Mouse (Mus musculus) stomach, postnatal 0 days (tissue): Measurements from ENCODE around the gene Mms19. TPM values are rescaled to one million over a fixed set of nuclear protein-coding genes. Genes with fewer than 3 reads are reported as not detected.
A peak's percentile ranks its signal among the peaks of the same experiment; 100 is the strongest.

Source experiments
- ATAC-seq: fragments of 200-750 bp; cut with Nextera tagmentation; 2 replicates; pipeline ENCODE4 v1.8.0; 2017; ENCODE audit not compliant: low FRiP score, low TSS enrichment
- DNase-seq: peaks from one replicate; pipeline ENCODE4 v3.0.0-alpha.2; 2016; ENCODE audit warnings: low spot score
- H3K27ac ChIP-seq: fragments of 300-500 bp; sonication (generic); replicated peaks from 2 replicates; pipeline ENCODE4 v1.5.1; 2014; ENCODE audit warnings: mild to moderate bottlenecking, control low read depth
- H3K27me3 ChIP-seq: fragments of 300-500 bp; sonication (generic); 2 replicates; pipeline ENCODE4 v1.6.1; 2014; ENCODE audit warnings: low read length; ENCODE audit not compliant: control insufficient read depth, insufficient read depth
- H3K36me3 ChIP-seq: fragments of 300-500 bp; sonication (generic); 2 replicates; pipeline ENCODE4 v1.6.1; 2014; ENCODE audit warnings: low read length, mixed read lengths; ENCODE audit not compliant: control insufficient read depth, insufficient read depth
- H3K4me1 ChIP-seq: fragments of 300-500 bp; sonication (generic); replicated peaks from 2 replicates; pipeline ENCODE4 v1.6.1; 2014; ENCODE audit warnings: antibody characterized with exemption; ENCODE audit not compliant: control insufficient read depth, insufficient read depth
- H3K4me2 ChIP-seq: fragments of 300-500 bp; sonication (generic); replicated peaks from 2 replicates; pipeline ENCODE4 v1.6.1; 2014; ENCODE audit warnings: low read depth, mild to moderate bottlenecking, control low read depth, moderate library complexity
- H3K4me3 ChIP-seq: fragments of 300-500 bp; sonication (generic); 2 replicates; pipeline ENCODE4 v1.5.1; 2014; ENCODE audit warnings: low read depth, low read length, control low read depth
- H3K9ac ChIP-seq: fragments of 300-500 bp; sonication (generic); 2 replicates; pipeline ENCODE4 v1.6.1; 2014; ENCODE audit warnings: mild to moderate bottlenecking, low read length, control low read depth, mixed read lengths
- H3K9me3 ChIP-seq: fragments of 300-500 bp; sonication (generic); 2 replicates; pipeline ENCODE4 v1.6.1; 2016; ENCODE audit warnings: low read length; ENCODE audit not compliant: control insufficient read depth
- CTCF ChIP-seq: IDR thresholded peaks from 2 replicates; pipeline ENCODE4 v1.5.1; 2016; ENCODE audit warnings: antibody characterized with exemption, low read depth, mild to moderate bottlenecking, moderate library complexity
- EP300 ChIP-seq: optimal IDR thresholded peaks from 2 replicates; pipeline ENCODE3; 2016; ENCODE audit warnings: antibody characterized with exemption
- WGBS: fragments of 180-500 bp; shearing (Covaris S2); extraction: QIAGEN DNeasy Blood & Tissue Kit; methylation state at CpG from one replicate; pipeline ENCODE4 v1.1.7; 2014; 5-methylcytosine and 5-hydroxymethylcytosine counted together
- polyA plus RNA-seq: library from polyadenylated mRNA; unstranded; fragments of >200 nt; fragmentation: Nextera tagmentation; extraction: Ambion mirVana; gene quantifications from 2 replicates; pipeline ENCODE4 v1.2.1, GENCODE M21; 2015

The Mms19 gene
- polyA plus RNA-seq, 1 experiment from 2014 or later = 10.2 TPM

DNA sequence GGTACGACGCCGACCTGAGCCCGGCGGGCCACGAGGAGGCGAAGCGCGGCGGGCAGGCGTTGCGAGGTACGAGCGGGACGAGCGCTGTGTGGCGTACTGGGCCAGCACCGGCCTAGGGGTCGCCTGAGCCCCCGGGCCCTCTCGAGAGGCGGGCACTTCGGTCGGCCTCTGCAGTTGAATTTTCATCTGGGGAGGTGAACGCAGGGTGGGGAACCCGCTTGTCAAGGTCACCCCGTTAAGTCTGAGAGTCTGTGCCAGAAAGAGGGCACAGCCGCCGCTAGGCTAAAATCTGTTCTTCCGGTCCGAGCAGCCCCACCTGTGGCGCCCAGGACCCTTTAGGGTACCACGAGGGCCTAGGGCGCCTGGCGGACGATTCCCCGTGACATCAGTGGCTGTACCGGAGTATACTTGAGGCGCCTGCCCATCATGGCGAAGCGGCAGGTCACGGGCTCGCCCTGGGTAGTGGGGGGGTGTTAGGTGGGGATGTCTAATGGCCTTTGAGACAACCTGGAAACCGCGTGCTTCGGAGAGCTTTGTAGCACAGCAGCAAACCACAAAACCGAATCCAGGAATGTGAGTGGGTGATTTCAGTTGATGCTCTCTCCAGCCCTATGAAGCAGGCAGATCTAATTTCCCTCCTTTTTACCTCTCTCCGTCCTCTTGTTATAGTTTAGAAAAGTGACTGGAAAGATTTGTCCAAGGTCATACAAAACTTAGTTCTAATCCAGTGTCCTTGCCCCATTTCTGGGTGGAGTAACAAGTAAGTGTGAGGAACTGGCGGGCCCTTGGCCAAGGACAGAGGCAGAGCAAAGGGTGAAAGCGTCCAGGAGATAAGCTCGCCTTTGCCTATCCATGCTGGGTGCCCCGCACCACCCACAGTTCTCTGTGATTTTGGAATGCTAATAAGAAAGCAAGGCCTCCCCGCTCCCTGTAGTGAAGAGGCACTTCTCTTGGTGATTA lies 68.6 kb downstream of the Mms19 start:
- H3K27ac ChIP-seq = peak overlapping the region; percentile 69
- DNase-seq (peak; percentile 62), ATAC-seq (peak; percentile 50)
- H3K9ac ChIP-seq = peak overlapping the region; percentile 80
- H3K4me3 ChIP-seq = peak overlapping the region; percentile 76
- peaks cover 10% of the 10 kb centered on the region; the same call in 1 of the 2 replicates for H3K36me3 ChIP-seq
- H3K27me3 ChIP-seq = no peaks in the 10 kb centered on the region
- TF ChIP-seq CTCF = no peak
- TF ChIP-seq EP300 = no peak
- peaks cover 9% of the 10 kb centered on the region; the same call in 1 of the 2 replicates for H3K4me1 ChIP-seq
- under 1% methylated on average over 43 of the region's 53 CpGs for WGBS
- H3K4me2 ChIP-seq = peak overlapping the region; percentile 83
- H3K9me3 ChIP-seq = no peaks in the 10 kb centered on the region

DNA sequence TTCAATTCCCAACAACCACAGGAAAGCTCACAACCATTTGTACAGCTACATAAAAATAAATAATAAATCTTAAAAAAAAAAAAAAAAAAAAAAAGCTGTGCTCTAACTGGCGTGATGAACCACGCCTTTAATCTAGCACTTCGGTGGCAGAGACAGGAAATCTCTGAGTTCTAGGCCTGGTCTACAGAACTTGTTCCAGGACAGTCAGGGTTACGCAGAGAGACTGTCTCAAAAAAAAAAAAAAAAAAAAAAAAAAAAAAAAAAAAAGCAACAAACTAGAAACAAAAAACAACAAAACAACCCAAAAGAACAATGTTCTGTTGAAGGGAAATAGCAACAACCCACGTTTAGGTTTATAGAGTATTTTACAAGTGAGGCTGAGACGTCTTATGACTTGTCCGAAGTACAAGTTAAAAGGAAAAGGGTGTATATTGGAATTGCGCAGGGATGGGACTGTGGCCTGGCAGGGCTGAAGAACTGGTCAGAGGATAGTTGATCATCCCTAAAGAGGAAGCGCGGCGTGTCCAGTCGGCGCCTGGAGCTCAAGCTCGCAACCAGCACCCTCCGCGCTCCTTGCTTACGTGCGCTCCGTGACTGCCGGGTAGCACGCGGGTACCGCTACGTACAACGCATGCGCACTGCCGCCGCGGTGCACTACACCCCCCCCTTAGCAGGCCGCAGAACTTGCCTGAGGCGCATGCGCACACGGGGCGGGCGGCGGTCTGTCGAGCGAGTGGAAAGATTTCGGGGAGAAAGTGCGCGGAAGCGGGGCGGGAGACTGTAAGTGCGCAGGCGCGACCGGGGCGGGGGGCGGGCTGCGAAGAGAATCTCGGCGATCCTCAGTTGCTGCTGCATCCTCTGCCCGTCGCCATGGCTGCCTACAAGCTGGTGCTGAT lies 69.5 kb downstream of the Mms19 start, which contains the start of gene Pgam1:
TSS of gene Pgam1 (plus strand) at position 746 of the 896 bp plus-strand sequence.
- 4% methylated on average over 44 of the region's 54 CpGs for WGBS
- Histone ChIP-seq H3K4me3 (peak within 1 kb of the TSS; percentile 76), H3K9ac (peak within 1 kb of the TSS; percentile 80), H3K27me3 (no peaks in the 10 kb centered on the region), H3K4me1 (peaks cover 9% of the 10 kb centered on the region; the same call in 1 of the 2 replicates), H3K27ac (peak within 1 kb of the TSS; percentile 83), H3K4me2 (peak within 1 kb of the TSS; percentile 83), H3K9me3 (no peaks in the 10 kb centered on the region), H3K36me3 (peaks cover 3% of the 10 kb centered on the region; the same call in 1 of the 2 replicates)
- DNase-seq = peak; percentile 98
- ATAC-seq = peak; percentile 95
- TF ChIP-seq EP300 (no peak), CTCF (no peak)

DNA sequence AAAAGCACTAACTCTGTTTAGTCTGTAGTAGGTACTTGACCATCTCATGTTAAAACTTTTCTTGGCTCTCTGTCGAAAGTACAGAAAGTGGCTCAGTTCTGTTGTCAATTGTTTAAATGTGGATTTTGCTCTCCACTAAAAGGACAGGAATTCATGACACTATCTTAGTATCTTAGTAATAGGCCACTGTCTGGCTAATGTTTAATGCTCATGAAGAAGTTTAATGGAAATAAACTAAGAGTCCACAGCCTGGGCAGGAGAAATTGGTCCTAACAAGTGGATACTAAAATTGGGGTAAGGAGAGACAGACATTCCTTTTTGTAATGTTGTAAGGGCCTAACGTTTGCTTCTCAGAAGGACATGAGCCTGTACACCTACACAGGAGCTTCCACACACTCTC lies 70.6 kb downstream of the Mms19 start:
- H3K9ac ChIP-seq = no peak overlapping the region
- H3K9me3 ChIP-seq = no peaks in the 10 kb centered on the region
- no peak overlapping the region for H3K4me2 ChIP-seq
- ATAC-seq = no peak
- no peaks in the 10 kb centered on the region for H3K36me3 ChIP-seq
- no peak overlapping the region for H3K4me3 ChIP-seq
- H3K27me3 ChIP-seq = no peaks in the 10 kb centered on the region
- H3K4me1 ChIP-seq = peaks cover 9% of the 10 kb centered on the region; the same call in 1 of the 2 replicates
- WGBS = 67% methylated on average over 2 of the region's 2 CpGs
- H3K27ac ChIP-seq = no peak overlapping the region
- TF ChIP-seq CTCF = no peak
- no peak for TF ChIP-seq EP300
- DNase-seq = no peak

DNA sequence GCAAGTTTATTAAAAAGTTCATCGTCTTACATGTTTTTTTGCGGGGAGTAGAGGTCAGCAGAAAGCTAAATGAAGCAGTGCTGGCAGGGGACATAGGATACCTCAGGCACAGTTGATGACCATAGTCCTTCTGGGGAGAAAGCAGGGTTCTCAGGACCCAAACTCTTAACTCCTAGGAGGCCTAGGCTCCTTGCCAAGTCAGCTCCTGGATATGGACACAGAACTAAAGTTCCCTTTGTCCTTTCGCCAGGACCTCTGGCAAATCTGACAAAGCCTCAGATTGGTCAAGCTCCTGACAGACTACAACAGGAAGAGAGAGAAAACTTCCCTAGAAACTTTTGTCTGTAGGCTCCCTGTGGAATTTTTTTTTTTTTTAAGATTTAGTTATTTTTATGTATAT lies 72.2 kb downstream of the Mms19 start:
- Histone ChIP-seq H3K9me3 (no peaks in the 10 kb centered on the region), H3K9ac (no peak overlapping the region), H3K27me3 (no peaks in the 10 kb centered on the region), H3K27ac (no peak overlapping the region), H3K4me1 (peaks cover 7% of the 10 kb centered on the region; the same call in 1 of the 2 replicates), H3K4me3 (no peak overlapping the region), H3K36me3 (no peaks in the 10 kb centered on the region), H3K4me2 (no peak overlapping the region)
- TF ChIP-seq CTCF (no peak), EP300 (no peak)
- ATAC-seq = no peak
- 65% methylated on average over 3 of the region's 3 CpGs for WGBS
- DNase-seq = no peak

DNA sequence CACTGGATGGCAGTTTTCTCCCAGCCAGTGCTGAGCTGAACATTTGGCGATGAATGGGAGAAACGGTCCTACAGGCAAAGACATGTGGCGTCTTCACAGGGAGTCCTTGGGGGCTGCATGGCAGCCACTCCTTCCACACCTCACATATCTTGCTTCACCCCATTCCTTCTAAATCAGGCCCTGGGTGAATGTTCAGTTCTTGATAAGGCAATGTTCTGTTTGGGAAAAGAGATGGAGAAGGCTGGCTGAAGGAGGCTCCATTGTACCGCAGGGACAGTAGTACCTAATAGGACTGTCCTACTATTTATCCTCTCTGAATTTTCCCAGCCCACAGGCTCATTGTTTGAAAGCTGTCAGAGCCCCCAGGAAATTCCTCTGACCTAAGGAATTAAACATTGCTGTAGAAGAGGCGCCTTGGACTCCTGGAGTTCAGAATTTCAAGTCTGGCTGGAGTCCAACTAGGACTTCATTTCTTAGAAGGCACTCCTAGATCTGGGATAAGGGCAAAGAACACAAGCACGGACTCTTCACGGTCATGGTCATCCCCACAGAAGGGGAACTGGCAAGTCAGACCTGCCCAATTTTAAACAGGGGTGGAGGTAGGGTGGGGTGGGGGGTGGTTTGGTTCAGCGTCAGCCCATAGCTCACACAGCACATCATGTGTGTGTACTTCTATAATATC lies 73.7 kb downstream of the Mms19 start:
- Histone ChIP-seq H3K27me3 (no peaks in the 10 kb centered on the region), H3K4me2 (peak overlapping the region; percentile 14; the same call in 1 of the 2 replicates), H3K9ac (no peak overlapping the region), H3K36me3 (no peaks in the 10 kb centered on the region), H3K4me3 (no peak overlapping the region), H3K9me3 (no peaks in the 10 kb centered on the region), H3K4me1 (0 out of 2 replicates have a peak, but pooled peaks cover 3% of the 10 kb centered on the region), H3K27ac (peak overlapping the region; percentile 79)
- ATAC-seq (peak; percentile 2; the same call in 1 of the 2 replicates), DNase-seq (peak; percentile 49)
- TF ChIP-seq EP300 (no peak), CTCF (no peak)
- WGBS = 21% methylated on average over 8 of the region's 8 CpGs
